Mouse (Mus musculus): ENCODE measurements around the gene Tmeff1.

- TF ChIP-seq CTCF (conservative IDR thresholded peaks at IDR 0.05; ENCODE audit: low read length) (no peak), NANOG (IDR thresholded peaks at IDR 0.05; ENCODE audit: borderline replicate concordance, low read length) (no peak), POU5F1 (IDR thresholded peaks at IDR 0.05; ENCODE audit: borderline replicate concordance, low read length) (no peak)
These were observed 61.2 kb downstream of the Tmeff1 start for GRCm38 (mm10) chr4:48646143-48646542.
